Mouse (Mus musculus) fat pad, adult 2 months (tissue): Measurements from ENCODE around the gene Eno2.

Experiments
- DNase-seq: peaks from one replicate; pipeline ENCODE4 v3.0.0-alpha.2; 2011; ENCODE audit warnings: low read depth, low spot score; ENCODE audit errors: extremely low read depth

Eno2 gene

DNA sequence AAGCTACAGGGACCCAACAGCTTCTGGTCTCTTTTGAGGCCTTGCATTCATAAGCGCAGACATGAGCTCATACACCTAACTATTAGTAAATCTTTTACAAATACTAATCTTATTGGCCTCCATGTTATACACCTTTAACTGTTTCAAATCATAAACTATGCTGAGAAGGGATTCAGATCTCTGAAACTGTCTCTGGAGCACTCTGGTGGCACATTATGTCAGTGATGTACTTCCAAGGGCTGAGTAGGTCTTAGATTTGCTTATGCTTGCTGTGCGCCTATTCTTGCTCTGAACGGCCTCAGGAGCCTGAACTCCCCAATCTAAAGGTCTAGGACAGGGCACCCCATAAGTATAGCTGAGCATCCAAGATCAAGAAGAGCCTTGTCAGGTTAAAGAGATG, 27.6 kb downstream of the Eno2 start:
- DNase-seq: no peak

DNA sequence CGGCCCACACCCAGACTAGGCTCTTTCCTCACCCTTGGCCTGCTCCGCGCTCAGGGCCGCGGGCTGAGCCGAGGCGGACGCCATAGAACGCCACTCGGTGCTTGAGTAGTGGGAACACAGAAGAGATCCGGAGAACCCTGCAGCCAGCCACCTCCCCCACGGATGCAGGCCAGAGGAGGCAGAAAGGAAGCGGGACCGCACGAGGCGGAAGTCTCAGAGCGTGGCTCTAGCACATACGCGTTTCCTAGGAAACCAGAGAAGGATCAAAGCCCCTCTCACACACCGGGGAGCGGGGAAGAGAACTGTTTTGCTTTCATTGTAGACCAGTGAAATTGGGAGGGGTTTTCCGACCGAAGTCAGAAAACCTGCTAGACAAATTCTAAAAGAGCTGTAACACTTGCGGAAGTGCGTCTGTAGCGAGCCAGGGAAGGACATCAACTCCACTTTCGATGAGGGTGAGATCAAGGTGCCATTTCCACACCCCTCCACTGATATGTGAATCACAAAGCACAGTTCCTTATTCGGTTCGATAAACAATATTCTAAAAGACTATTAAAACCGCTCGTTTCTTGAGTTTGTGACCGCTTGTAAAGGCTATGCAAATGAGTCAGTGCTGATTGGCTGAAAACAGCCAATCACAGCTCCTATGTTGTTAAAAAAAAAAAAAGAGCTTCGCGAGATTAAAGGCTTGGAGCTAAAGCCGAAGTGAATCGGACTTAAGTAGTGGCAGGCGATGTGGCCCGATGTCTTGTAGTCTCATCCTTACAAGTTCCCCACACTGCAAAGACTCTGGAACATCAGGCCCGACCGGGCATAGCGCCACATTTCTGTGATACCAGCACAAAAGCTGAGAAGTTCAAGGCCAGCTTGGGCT, 28.3 kb downstream of the Eno2 start, which contains the start of gene Grcc10:
TSS of gene Grcc10 (minus strand) at position 487 of the 874 bp plus-strand sequence.
- peak; percentile 65 for DNase-seq

DNA sequence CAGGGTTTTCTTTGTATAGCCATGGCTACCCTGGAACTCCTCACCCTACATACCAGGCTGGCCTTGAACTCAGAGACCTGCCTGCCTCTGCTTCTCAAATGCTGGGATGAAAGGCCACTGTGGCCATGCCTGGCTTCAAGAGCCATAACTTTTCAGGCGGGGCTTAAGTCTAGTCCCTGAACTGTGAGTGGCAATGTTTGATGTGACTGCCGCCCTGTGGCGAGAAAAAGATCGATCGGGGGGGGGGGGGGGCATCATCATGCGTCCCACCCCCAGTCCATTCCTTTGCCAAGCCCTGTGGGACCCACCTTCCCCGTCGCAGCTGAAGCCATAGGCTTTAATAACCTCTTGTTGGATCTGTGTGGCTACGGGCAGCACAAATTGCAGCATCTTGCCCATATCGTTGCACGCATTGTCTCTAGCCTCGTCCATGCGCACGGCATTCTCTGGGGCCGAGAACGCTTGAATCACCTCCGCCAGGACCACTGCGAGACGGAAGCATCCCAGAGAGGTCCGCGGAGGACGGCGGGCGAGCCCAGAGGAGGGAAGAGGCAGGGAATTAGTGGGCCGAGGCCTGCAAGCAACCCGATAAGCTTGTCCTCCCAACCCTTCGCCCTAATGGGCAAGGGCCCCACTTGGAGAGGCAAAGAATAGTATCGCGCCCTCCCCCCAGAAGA, 29.1 kb downstream of the Eno2 start:
- DNase-seq: no peak

DNA sequence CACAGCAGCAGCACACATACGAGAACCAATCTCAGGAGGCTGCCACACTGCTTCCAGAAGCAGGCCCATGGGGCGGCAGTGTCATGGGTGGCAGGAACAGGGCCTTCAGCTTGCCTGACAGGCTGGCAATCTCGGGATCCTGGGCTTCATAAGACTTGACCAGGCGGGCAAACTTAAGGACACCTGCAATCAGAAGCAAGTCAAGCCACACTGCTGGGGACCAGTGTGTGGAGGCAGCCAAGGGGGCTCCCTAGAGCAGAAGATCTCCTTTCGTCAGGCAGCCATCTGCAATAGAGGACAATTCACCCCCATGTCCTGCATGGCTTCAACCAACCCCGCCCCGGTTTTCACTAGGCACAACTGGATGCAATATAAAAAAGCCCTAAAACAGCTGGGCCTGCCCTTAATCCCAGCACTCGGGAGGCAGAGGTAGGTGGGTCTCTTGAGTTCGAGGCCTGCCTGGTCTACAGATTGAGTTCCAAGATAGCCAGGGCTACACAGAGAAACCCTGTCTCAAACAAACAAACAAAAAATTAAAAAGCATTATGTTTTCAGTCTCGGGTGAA, 30.2 kb downstream of the Eno2 start:
- DNase-seq: no peak

DNA sequence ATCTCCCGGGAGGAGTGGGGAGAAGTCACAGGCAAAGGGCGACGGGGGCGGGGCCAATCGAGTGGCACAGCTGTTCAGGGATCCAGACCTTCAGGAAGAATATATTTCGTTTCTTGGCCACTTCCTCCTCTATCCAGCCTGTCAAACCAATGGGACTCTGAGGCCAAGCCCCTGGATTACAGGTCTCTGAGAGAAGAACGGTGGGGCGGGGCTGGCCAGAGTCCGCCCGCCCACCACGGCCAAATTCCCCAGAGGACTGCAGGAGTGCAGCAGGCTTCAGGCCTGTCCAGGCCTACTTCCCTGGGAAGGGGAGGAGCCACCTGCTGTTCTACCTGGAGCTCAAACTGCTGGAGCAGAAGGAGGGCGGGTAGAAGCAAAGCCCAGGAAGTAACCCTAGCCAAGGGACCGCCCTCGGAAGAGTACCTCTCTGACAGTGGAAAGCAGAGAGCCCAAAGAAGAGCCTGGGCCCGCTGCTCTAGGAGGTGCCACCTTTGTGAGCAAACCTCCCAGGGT, 30.9 kb downstream of the Eno2 start, which contains the start of gene Ptpn6:
TSS of gene Ptpn6 (minus strand) at position 204 of the 513 bp plus-strand sequence.
- peak; percentile 74 for DNase-seq

DNA sequence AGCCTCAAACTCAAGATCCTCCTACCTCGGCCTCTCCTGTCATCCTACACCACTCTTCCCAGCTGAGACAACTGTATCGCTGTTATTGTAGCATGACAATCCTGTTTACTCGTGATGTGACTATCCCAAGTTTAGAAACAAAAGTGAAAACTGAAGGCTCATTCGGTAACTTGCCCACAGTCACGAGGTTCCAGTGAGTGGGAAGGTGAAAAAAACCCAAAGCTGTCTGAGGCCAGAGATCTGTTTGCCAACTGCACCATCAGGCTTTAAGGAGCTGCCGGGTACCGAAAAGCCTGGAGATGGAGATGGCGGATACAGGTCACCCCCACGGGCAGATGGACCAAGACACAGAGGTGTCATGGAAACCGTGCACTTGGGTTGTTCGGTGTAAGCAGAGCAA, 32.4 kb downstream of the Eno2 start:
- no peak for DNase-seq

DNA sequence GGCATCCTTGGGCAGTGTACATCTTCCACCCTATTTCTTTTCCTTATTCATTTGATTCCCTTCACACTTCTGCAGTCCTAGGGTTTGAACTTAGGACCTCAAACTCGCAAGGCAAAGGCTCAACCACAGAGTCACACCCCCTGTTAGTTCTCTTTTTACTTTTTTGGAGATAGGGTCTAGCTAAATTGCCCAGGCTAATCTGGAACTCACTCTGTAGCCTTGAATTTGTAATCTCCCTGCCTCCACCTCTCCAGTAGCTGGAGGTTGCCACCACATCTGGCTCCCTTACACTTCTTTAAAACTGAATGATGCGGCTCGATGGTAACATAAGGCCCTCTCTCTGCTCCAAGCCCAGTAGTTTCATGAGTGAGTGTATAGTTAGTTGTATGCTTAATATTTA, 35.1 kb downstream of the Eno2 start:
- no peak for DNase-seq

DNA sequence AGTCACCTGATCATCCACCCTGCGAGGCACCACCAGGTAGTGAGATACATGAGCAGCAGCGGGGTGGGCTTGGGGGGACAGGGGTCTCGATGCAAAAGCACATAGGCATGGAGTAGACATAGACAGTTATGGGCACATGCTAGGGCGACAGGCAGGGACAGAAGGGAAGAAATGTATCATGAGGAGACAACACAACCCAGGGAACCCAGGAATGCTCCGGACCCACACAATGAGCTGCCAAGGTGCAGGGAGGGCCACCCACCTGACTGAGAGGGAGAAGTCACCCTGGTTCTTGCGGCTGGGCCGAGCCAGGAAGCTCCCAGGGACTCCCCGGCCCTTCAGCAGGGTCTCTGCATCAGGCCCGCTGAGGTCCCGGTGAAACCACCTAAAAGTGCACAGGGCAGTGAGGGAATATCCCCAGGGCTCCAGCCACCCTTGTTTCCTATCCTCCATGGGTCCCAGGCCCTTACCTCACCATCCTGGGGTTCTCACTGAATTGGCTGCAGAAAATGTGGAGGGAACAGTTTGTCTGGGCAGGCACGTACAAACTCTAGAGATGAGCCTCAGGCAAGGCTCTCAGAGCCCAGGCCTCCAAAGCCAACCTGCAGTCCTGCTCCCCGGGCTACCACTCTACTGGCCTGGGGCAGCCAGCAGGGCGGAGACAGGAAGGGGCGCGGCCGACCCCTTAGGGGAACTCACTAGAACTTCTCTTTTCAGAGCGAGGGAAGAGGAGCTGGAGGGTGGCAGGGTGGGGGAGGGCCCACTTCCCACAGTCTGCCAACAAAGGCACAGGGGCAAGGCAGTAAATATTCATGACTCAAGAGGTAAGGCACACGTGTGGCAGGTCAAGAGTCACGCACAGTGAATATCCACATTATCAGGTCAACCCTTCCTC, 36.8 kb downstream of the Eno2 start:
- DNase-seq: no peak

DNA sequence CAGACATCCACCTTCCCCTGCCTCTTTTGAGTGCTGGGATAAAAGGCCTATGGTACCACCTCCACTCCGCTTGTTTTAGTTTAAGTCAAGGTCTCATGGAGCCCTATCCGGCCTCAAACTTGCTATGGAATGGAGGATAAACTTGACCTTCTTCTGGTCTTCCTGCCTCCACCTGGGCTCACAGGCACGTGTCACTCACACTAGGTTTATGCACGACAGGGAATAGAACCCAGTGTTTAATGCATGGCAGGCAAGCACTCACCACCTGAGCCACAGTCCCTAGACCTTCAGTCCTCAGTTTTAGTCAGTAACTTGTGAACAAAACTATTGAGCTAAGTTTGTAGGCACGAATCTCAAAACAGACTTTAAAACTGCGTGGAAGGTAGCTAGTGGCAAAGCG, 38.4 kb downstream of the Eno2 start:
- no peak for DNase-seq

DNA sequence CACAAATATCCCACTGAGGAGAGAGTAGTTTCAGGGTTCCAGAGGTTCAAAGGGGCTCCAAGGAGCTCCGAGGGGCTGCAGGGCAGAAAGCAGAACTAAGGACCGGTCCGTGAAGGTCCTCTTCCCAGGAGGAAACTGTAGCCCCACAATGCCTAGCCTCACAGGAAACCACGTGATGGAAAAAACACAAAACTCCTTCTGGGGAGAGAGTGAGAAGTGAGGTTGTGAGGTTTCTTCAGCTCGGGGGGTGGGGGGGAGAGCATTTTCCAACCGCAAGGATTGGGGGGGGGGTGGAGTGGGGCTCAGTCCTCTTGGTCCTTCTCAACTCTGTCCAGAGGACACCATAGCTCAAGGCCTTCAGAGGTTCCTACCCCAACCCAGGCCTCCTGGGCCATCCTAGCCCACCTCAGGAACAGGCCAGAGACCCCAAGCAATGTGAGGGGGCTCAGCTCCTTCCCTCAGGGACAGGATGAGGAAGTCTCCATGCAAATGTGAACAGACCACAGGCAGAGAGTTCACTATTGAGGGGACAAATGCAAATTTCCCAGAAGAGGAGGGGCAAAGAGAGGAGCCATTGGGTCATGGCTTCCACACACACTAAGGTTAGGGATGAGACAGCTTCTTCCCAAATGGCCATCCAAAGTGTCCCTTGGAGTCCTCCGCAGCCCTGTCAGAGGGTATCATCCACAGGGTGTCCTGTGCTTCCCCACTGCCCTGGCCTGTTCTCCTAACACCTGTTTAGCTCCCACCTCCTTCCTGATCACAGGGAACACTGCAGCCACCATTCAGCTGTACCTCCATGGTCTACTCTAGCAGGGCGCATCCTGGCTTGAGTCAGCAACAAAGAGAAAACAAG, 39.4 kb downstream of the Eno2 start:
- no peak for DNase-seq

DNA sequence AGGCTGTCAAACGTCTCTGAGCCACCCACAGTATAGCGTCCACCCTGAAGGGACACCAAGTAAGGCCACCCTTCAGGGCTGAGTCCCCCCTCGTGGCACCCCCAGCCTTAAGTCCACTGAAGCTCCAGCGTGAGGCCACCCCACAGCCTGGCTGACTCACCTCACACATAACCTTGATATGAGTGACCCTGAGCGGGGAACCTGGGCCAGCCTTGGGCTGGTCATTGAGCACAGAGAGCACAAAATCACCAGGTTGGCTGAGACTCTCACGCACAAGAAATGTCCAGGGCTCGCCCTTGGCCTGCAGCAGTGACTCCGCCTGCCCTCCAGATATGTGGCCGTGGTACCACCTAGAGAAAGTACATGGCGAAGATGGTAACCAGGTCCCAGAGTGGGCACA, 40.9 kb downstream of the Eno2 start:
- no peak for DNase-seq

DNA sequence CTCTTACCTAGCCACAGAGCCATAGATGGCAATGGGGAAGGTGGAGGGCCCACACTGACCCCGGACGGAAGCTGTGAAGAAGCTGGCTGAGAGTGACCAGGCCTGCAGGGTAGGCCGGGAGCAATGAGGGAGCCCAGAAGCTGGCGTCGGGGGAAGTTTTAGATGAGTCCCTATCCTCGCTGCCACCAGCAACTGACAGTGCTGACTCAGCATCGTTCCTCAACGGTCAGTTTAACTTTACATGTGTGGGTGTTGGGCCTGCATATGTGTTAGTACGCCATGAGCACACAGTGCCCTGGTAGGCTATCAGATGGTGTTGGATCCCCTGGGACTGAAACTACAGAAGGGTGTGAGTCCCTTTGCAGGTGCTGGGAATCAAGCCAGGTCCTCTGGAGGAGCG, 45.0 kb downstream of the Eno2 start:
- DNase-seq: no peak

DNA sequence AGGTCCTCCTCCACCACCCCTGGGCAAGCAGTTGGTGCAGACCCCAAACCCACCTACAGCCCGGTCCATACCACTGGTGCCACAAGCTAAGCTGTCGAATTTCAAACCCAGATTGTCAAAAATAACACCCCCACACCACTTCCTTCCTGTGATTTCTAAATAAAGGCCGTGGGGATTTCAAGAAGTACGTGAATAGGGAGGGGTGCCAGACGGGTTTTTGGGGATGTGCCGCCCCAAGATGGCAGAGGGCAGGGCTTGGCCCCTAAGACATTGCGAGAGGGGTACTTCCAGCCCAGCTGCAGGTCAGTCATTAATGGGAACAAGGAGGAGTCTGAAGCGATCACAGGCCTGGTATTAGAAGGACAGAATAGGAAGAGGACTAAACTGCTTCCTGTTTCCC, 45.9 kb downstream of the Eno2 start:
- no peak for DNase-seq

DNA sequence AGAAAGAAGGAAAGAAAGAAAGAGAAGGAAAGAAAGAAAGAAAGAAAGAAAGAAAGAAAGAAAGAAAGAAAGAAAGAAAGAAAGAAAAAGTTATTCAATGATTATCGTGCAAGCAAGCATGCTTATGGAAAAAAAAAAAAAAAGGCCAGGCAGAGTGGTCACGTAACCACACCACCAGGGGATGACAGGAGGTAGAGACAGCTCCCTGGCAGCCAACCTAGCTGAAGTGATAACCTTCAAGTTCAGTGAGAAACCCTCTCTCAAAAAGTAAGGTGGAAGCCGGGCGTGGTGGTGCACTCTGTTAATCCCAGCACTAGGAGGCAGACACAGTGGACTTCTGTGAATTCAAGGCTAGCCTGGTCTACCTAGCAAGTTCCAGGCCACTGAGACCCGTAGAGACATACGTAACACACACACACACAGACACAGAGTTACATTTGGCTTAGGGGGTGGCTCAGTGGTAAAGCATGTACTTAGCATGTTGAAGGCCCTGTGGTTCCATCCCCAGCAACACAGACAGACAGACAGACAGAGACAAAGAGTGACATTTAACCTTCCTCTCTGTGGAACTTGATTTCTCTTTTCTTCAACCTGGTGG, 46.5 kb downstream of the Eno2 start:
- no peak for DNase-seq

DNA sequence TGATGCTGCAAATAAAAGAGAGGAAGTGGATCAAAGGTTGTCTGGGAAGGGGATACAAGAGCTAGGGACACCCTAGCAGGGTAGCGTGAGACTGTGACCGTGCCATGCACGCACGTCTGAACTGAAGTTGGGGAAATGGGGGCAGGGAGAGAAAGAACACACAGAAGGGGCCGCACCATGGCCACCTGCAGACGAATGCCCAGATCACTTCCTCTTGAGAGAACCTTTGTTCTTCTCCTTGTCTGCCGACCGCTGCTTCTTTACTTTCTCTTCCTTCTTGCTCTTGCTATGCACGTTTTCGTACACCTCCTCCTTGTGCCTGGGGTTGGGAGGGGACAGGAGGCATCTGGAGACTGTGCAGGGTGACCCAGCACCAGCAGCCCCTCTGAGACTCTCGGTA, 48.6 kb downstream of the Eno2 start:
- DNase-seq: no peak

DNA sequence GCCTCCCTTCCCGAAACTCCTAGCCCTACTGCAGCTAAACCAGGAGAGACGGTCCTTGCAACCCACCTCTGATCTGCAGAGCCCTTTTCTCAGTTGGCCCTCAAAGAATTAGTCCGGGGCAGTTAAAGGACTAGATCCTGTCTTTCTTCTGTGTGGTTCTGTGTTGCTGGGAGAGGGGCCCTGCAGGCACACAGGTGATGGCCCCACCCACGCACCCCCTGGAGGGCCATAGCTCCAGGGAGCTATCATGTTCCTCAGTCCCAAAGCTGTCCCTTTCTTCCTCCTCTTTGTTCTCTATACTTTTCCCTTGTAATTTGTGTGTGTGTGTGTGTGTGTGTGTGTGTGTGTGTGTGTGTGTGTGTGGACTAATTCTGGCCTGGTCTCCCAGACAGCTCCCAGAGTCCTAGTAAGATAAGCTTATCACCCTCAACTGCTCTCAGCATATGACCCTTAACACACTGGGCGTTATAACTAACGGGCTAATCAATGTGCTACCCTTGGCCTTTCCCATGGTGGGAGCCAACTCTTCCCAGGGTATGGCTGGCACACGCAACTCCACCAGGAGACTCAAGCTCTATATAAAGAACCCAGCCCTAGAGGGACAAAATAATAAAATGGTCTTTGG, 50.0 kb downstream of the Eno2 start:
- no peak for DNase-seq

DNA sequence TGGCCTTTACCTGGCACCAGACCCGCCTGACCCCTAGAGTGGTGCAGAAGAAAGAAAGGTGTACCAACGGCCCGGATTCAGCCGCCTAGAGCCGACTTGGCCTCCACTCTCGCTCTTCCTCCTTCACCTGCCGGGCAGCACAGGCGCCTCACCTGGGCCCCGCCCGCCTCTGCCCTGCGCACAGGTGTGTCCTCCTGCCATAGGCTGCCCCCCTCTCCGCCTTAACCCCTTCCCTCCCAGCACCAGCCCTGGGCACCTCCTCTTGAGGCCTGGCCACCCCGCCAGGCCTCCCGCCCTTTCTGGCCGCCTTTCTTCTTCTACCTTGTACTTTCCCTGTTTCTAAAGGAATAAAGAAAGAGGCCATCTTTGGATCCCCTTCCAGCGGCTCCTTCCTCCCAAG, 50.8 kb downstream of the Eno2 start:
- DNase-seq: peak; percentile 43

DNA sequence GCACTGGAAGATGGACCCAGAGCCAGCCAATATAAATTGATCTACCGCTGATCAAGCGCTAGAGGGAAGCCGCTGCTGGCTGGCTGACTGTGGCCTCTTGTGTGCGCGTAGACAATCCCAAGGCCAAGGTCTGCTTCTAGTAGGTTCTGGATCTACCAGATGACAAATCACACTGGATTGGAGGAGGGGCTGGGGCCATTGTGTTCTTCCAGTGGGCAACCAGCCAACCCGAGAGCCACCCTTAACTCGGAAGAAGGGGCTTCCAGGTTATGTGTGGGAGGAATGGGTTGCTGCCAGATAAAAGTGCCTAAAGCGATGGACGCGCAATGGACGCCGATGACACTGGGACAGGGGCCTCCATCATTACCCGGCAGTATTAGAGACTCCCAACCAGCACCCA, 51.5 kb downstream of the Eno2 start:
- no peak for DNase-seq

DNA sequence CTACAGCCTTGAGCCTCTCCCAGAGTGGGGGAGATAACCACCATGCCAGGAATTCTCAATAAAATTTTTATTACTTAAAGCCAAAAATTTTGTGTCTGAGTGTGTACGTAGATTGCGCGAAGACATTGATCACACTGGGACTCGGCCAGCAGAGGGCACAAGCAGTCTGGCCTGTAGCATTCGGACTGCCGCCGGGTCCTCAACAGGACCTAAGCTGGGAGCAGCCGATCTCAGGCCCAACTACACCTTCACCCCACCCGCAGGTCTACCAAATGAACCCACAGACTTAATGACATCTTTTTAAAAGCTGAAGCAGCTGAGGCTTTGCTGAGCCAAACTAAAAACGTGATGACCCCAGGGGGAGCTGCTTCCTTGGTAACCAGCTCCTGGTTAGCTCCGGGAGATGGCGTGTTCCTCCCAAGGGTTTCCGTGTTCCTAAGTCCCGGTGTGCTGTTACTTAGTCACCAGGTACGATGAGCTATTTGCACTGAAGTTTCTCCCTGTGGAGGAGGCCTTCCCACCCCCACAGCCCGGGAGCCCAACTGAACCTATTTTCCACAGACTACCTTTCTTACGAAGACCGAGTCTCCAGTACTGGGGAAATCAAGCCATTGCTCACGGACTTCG, 52.5 kb downstream of the Eno2 start:
- DNase-seq: no peak
